Mouse (Mus musculus): ENCODE measurements around the gene Hils1. TPM values are rescaled to one million over a fixed set of nuclear protein-coding genes. Genes with fewer than 3 reads are reported as not detected.
"Not testable (repeated sequence)": the region's sequence is repeated elsewhere in the genome, so short reads cannot be mapped to it uniquely, and the experiment has no call there.

The Hils1 gene
- total RNA-seq, 2 experiments from 2014 or later, result not detected

- DNase-seq (ENCODE audit: low spot score in 2 of 2), result peak in 1 of 2 experiments; percentile 83
Observed at GRCm38 (mm10) chr11:95002705-95003104, 35.3 kb downstream of the Hils1 start.

GRCm38 (mm10) chr11:95004136-95004936 lies 36.9 kb downstream of the Hils1 start:
- DNase-seq (ENCODE audit: low spot score in 2 of 2), result no peak

- peak in 1 of 2 experiments; percentile 57 for DNase-seq (ENCODE audit: low spot score in 2 of 2)
Observed at GRCm38 (mm10) chr11:95004937-95005198, 37.5 kb downstream of the Hils1 start.

DNA sequence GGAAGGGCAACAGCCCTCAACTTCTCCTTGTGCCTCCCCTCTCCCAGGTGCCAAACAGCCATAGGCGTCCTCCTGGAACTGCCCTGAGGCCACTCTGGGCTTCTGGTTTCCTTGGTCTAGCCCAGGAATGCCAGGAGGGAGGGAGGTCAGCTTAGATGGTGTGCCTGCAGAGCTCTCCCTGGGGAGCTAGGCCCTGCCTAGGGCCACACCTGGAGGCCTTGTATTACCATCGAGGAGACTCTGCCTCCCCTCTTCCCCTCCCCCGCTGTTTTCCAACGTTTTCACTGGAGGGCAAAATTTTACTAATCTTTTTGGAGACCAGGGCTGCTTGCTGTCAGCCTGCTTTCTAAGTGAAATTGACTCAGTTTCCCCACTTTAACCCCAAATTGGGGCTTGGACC lies 38.6 kb downstream of the Hils1 start:
- no peak for DNase-seq (ENCODE audit: low spot score in 2 of 2)

GRCm38 (mm10) chr11:95006525-95007219 lies 39.3 kb downstream of the Hils1 start:
- DNase-seq (ENCODE audit: low spot score in 2 of 2), result peak in 1 of 2 experiments; percentile 70

GRCm38 (mm10) chr11:95007418-95007817 lies 40.0 kb downstream of the Hils1 start:
- no peak for DNase-seq (ENCODE audit: low spot score in 2 of 2)

DNA sequence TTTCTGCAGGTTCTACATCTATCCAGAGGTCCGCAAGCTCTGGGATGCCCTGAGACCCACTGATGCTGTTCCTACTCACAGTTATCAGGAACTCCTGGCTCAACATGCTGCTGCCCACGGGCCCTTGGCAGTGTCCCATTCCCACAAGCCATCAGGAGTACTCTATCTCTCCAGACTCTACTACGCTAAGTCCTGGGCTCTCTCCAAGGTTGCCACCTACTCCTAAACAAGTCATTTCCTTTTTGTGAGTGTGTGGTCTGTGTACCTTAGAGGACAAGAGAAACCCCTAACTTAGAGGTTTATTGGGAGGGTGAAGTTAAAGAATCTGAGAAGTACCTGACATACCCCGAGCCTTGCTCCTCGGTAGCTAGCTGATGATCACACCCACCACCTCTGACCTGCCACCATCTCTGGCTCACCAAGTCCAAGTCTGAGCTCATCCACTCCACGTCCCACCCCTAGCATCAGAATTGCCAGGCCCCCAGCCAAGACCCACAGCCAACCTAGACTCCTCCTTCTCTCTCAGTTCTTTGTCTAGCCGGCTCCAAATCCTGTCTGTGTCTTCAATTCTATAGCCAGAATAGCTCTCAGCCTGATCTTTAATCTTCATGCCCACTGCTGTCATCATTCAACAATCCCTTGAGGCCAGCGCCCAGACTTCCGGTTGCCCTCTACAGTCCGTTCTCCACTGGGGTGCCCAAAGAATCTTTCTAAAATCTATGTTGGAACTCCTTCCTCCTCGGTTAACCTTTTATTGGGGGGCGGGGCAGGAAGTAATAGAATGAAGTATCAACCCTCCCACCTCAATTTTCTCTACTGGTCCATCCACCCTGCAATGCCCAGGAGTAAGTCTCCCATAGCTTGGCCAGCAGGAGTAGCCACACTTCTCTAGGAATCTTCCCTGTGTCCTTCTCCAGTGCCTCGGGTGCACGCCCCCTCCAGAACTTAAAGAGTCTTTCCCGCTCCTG lies 41.6 kb downstream of the Hils1 start:
- DNase-seq (ENCODE audit: low spot score in 2 of 2), result no peak

- peak in 1 of 2 experiments; percentile 63 for DNase-seq (ENCODE audit: low spot score in 2 of 2)
Observed at GRCm38 (mm10) chr11:95009629-95010014, 42.2 kb downstream of the Hils1 start, which contains the start of gene Samd14. Gene Samd14, plus strand, starts transcription at chr11:95009879.

DNA sequence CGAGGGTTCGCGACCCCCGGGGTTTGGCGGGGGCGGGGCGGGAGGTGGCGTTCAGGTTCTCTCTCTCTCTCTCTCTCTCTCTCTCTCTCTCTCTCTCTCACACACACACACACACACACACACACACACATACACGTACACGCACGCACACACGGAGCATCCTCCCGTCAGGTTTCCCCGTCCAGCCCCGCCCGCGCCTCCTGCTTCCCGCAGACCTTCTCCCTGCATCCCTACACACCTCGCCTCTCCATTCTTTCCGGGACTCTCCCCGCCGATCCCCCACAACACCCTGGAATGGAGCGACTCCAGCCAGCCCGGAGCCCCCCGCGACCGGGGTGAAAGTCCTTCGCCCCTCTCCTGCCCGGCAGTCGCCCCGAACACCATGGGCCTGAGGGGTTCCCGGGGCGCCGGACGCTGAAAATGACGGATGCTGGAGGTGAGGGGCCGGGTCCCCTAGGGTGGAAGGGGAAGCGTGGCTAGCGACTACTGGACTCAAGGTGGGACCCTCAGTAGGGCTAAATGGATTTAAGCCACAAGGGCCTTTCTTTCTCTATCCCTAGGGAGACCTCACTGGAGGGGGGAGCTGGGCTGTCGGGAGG lies 42.8 kb downstream of the Hils1 start:
- DNase-seq (ENCODE audit: low spot score in 2 of 2), result no peak

DNA sequence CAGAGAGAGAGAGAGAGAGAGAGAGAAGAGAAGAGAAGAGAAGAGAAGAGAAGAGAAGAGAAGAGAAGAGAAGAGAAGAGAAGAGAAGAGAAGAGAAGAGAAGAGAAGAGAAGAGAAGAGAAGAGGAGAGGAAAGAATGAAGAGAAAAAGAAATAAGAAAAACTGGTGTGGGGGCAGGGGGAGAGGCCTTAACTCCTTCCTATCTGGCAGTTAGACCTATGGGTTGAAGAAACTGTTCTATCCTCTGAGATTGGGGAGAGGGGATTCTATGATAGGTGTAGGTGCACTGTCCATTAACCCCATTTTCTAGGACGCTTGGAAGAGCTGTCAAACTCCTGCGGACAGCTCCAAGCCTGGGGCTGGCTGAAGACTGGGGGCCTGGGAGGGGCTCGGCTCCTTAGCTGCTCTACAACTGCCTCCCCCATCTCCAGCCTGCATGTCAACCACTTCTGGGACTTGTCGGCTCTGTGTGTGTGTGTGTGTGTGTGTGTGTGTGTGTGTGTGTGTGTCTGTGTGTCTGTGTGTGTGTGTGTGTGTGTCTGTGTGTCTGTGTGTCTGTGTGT lies 43.5 kb downstream of the Hils1 start:
- DNase-seq (ENCODE audit: low spot score in 2 of 2), result not testable (repeated sequence)

GRCm38 (mm10) chr11:95011416-95011815 lies 44.0 kb downstream of the Hils1 start:
- no peak for DNase-seq (ENCODE audit: low spot score in 2 of 2)

DNA sequence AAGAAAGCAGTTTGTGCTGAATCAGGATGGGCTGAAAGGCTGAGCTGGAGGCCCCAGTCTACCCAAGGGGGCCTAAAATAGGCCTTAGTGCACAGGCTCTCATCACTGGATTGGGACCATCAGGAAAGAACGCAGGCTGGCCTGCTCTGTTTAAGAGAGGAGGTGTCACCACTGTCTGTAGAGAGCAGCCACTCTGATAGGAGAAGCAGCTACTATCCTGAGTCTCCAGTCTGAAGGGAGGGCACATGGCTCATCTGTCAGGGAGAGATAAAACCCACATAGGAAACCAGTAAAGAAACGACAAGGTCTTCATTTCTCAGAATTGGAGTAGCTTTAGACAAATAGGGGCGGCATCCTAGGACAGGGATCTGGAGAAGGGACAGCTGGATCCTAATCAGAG lies 44.7 kb downstream of the Hils1 start:
- DNase-seq (ENCODE audit: low spot score in 2 of 2), result no peak

DNA sequence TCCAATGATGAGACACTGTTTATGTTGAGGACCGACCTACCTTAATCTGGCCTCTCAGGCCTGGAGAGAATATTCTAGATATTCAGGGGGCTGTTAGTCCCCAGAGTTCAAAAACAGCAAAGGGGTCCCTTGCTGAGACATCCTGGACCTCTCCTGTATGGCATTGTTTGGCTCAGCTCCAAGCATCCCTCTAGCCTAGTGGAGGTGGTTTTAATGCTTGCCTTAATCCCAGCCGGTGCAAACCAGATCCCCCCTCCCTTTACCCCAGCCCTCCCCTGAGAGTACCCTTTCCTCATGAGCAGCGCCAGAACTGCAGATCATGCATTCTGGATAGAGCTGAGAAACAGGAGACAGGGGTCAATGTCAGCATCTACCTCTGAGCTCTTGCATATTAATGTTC lies 45.1 kb downstream of the Hils1 start:
- no peak for DNase-seq (ENCODE audit: low spot score in 2 of 2)

DNA sequence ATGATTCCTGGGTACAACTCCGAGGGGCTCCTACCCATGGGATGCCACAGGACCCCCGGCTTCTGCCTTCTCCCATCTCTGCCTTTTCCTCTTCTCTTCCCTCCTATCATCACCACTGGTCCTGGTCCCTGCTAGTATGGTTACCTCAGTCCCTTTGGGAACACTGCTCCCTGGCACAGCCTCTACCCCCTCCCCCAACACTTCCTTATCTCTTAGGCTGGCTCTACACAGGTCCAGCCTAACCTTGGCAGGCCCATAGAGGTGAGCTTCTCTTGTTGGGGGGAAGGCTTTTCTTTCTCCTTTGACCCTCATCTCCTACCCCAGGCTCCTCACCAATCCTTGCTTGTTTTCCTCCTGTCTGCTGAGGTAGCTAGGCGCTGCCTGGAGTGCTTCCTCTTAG lies 48.1 kb downstream of the Hils1 start:
- DNase-seq (ENCODE audit: low spot score in 2 of 2), result no peak

Other genes starting within 250 kb of the Hils1 start
- under 1 TPM in 1 of 2 experiments, not detected in 1; 0.37 TPM for gene Cdc34b, start 225.8 kb upstream of the Hils1 start, total RNA-seq (2021)
- gene Tmem92, start 184.9 kb upstream of the Hils1 start, total RNA-seq (2021), result not detected
- gene Col1a1, start 31.4 kb upstream of the Hils1 start, total RNA-seq (2021), result 1 to 10 TPM; 4.3 to 5.2 TPM
- gene Sgca, start 8.7 kb downstream of the Hils1 start, total RNA-seq (2021), result under 1 TPM in 1 of 2 experiments, not detected in 1; 0.27 TPM
- gene Ppp1r9b, start 23.4 kb downstream of the Hils1 start, total RNA-seq (2021), result 1,000 to 10,000 TPM in 1 of 2 experiments, 100 to 1,000 TPM in 1; 993 to 1,036 TPM
- 10 to 100 TPM; 38.2 to 42.8 TPM for gene Samd14, start 42.3 kb downstream of the Hils1 start, total RNA-seq (2021)
- 100 to 1,000 TPM; 137 to 142 TPM for gene Pdk2, start 73.8 kb downstream of the Hils1 start, total RNA-seq (2021)
- 10 to 100 TPM; 11.2 to 14.0 TPM for gene Itga3, start 109.2 kb downstream of the Hils1 start, total RNA-seq (2021)
- not detected for gene Dlx3, start 152.5 kb downstream of the Hils1 start, total RNA-seq (2021)
- gene Dlx4, start 178.7 kb downstream of the Hils1 start, total RNA-seq (2021), result under 1 TPM; 0.13 to 0.17 TPM

Data from layer of hippocampus, adult 18-20 months (tissue).